Mouse (Mus musculus) liver, postnatal 0 days (tissue): Measurements from ENCODE around the gene Chpf2.

Experiments
- CTCF ChIP-seq: sonication (generic); IDR thresholded peaks from 2 replicates; pipeline ENCODE4 v1.5.1; 2016; ENCODE audit warnings: antibody characterized with exemption, low read depth
- EP300 ChIP-seq: IDR thresholded peaks from 2 replicates; pipeline ENCODE4 v1.6.1; 2016; ENCODE audit warnings: antibody characterized with exemption, low read depth, mild to moderate bottlenecking

- no peak for TF ChIP-seq EP300
- TF ChIP-seq CTCF = no peak
These were observed 6.7 kb downstream of the Chpf2 start for GRCm38 (mm10) chr5:24593230-24593629.
